Mouse (Mus musculus): Measurements from ENCODE around the gene Cyp2e1. TPM values are rescaled to one million over a fixed set of nuclear protein-coding genes. Genes with fewer than 3 reads are reported as not detected.

The Cyp2e1 gene
- polyA plus RNA-seq, 1 experiment, result 1.3 TPM

- Histone ChIP-seq H3K36me3 (ENCODE audit: control insufficient read depth, insufficient read depth, low read length) (no peaks in the 10 kb centered on the region), H3K4me1 (ENCODE audit: control insufficient read depth, insufficient read depth, insufficient read length) (no peaks in the 10 kb centered on the region), H3K27ac (ENCODE audit: insufficient read depth, low read length) (no peak overlapping the region), H3K27me3 (ENCODE audit: control insufficient read depth, insufficient read depth, low read length) (no peaks in the 10 kb centered on the region), H3K4me3 (ENCODE audit: extremely low read depth, insufficient read depth, insufficient read length) (no peak overlapping the region)
- 74% methylated on average over 6 of the region's 6 CpGs for WGBS
- DNase-seq (ENCODE audit: low read depth in 1 of 2, low spot score in 2 of 2), result no peak
- no peak for TF ChIP-seq POLR2A (IDR thresholded peaks at IDR 0.05; ENCODE audit: low read depth, low read length)
- TF ChIP-seq CTCF (IDR thresholded peaks at IDR 0.05; ENCODE audit: extremely low read depth, insufficient read depth, insufficient read length, insufficient replicate concordance), result no peak
These were observed 39.1 kb downstream of the Cyp2e1 start for GRCm38 (mm10) chr7:140802629-140803028.

GRCm38 (mm10) chr7:140805704-140806103, 42.2 kb downstream of the Cyp2e1 start:
- H3K27ac ChIP-seq (ENCODE audit: insufficient read depth, low read length), result no peak overlapping the region
- WGBS, result 12% methylated on average over 1 of the region's 1 CpGs
- peak in 1 of 2 experiments; percentile 3 for DNase-seq (ENCODE audit: low read depth in 1 of 2, low spot score in 2 of 2)
- H3K36me3 ChIP-seq (ENCODE audit: control insufficient read depth, insufficient read depth, low read length), result no peaks in the 10 kb centered on the region
- TF ChIP-seq POLR2A (IDR thresholded peaks at IDR 0.05; ENCODE audit: low read depth, low read length), result no peak
- peak; percentile 29; the same call in 1 of the 2 replicates for TF ChIP-seq CTCF (IDR thresholded peaks at IDR 0.05; ENCODE audit: extremely low read depth, insufficient read depth, insufficient read length, insufficient replicate concordance)
- H3K4me1 ChIP-seq (ENCODE audit: control insufficient read depth, insufficient read depth, insufficient read length), result no peaks in the 10 kb centered on the region
- H3K4me3 ChIP-seq (ENCODE audit: extremely low read depth, insufficient read depth, insufficient read length), result no peak overlapping the region
- no peaks in the 10 kb centered on the region for H3K27me3 ChIP-seq (ENCODE audit: control insufficient read depth, insufficient read depth, low read length)

- no peak for DNase-seq (ENCODE audit: low read depth in 1 of 2, low spot score in 2 of 2)
- no peak overlapping the region for H3K4me3 ChIP-seq (ENCODE audit: extremely low read depth, insufficient read depth, insufficient read length)
- H3K27ac ChIP-seq (ENCODE audit: insufficient read depth, low read length), result no peak overlapping the region
- TF ChIP-seq POLR2A (IDR thresholded peaks at IDR 0.05; ENCODE audit: low read depth, low read length), result no peak
- TF ChIP-seq CTCF (IDR thresholded peaks at IDR 0.05; ENCODE audit: extremely low read depth, insufficient read depth, insufficient read length, insufficient replicate concordance), result no peak
- 86% methylated on average over 6 of the region's 6 CpGs for WGBS
- no peaks in the 10 kb centered on the region for H3K27me3 ChIP-seq (ENCODE audit: control insufficient read depth, insufficient read depth, low read length)
- H3K4me1 ChIP-seq (ENCODE audit: control insufficient read depth, insufficient read depth, insufficient read length), result no peaks in the 10 kb centered on the region
- H3K36me3 ChIP-seq (ENCODE audit: control insufficient read depth, insufficient read depth, low read length), result no peaks in the 10 kb centered on the region
These were observed 47.0 kb downstream of the Cyp2e1 start for GRCm38 (mm10) chr7:140810496-140810895.

- Histone ChIP-seq H3K27ac (ENCODE audit: insufficient read depth, low read length) (no peak overlapping the region), H3K27me3 (ENCODE audit: control insufficient read depth, insufficient read depth, low read length) (no peaks in the 10 kb centered on the region), H3K36me3 (ENCODE audit: control insufficient read depth, insufficient read depth, low read length) (no peaks in the 10 kb centered on the region), H3K4me1 (ENCODE audit: control insufficient read depth, insufficient read depth, insufficient read length) (no peaks in the 10 kb centered on the region), H3K4me3 (ENCODE audit: extremely low read depth, insufficient read depth, insufficient read length) (no peak overlapping the region)
- WGBS, result 92% methylated on average over 13 of the region's 13 CpGs
- no peak for DNase-seq (ENCODE audit: low read depth in 1 of 2, low spot score in 2 of 2)
- TF ChIP-seq CTCF (IDR thresholded peaks at IDR 0.05; ENCODE audit: extremely low read depth, insufficient read depth, insufficient read length, insufficient replicate concordance), result no peak
- TF ChIP-seq POLR2A (IDR thresholded peaks at IDR 0.05; ENCODE audit: low read depth, low read length), result no peak
These were observed 48.2 kb downstream of the Cyp2e1 start for GRCm38 (mm10) chr7:140811714-140812113.

GRCm38 (mm10) chr7:140812850-140813249, 49.3 kb downstream of the Cyp2e1 start:
- Histone ChIP-seq H3K4me1 (ENCODE audit: control insufficient read depth, insufficient read depth, insufficient read length) (no peaks in the 10 kb centered on the region), H3K4me3 (ENCODE audit: extremely low read depth, insufficient read depth, insufficient read length) (no peak overlapping the region), H3K27me3 (ENCODE audit: control insufficient read depth, insufficient read depth, low read length) (no peaks in the 10 kb centered on the region), H3K27ac (ENCODE audit: insufficient read depth, low read length) (no peak overlapping the region), H3K36me3 (ENCODE audit: control insufficient read depth, insufficient read depth, low read length) (no peaks in the 10 kb centered on the region)
- WGBS, result 81% methylated on average over 12 of the region's 12 CpGs
- TF ChIP-seq CTCF (IDR thresholded peaks at IDR 0.05; ENCODE audit: extremely low read depth, insufficient read depth, insufficient read length, insufficient replicate concordance) (no peak), POLR2A (IDR thresholded peaks at IDR 0.05; ENCODE audit: low read depth, low read length) (no peak)
- no peak for DNase-seq (ENCODE audit: low read depth in 1 of 2, low spot score in 2 of 2)

GRCm38 (mm10) chr7:140820173-140820572, 56.6 kb downstream of the Cyp2e1 start:
- no peaks in the 10 kb centered on the region; the same call in 1 of the 2 replicates for H3K4me1 ChIP-seq (ENCODE audit: control insufficient read depth, insufficient read depth, insufficient read length)
- H3K27me3 ChIP-seq (ENCODE audit: control insufficient read depth, insufficient read depth, low read length), result peaks cover 2% of the 10 kb centered on the region; the same call in 1 of the 2 replicates
- no peak overlapping the region for H3K27ac ChIP-seq (ENCODE audit: insufficient read depth, low read length)
- TF ChIP-seq POLR2A (IDR thresholded peaks at IDR 0.05; ENCODE audit: low read depth, low read length), result no peak
- TF ChIP-seq CTCF (IDR thresholded peaks at IDR 0.05; ENCODE audit: extremely low read depth, insufficient read depth, insufficient read length, insufficient replicate concordance), result no peak
- H3K4me3 ChIP-seq (ENCODE audit: extremely low read depth, insufficient read depth, insufficient read length), result no peak overlapping the region
- 75% methylated on average over 4 of the region's 4 CpGs for WGBS
- no peak for DNase-seq (ENCODE audit: low read depth in 1 of 2, low spot score in 2 of 2)
- no peaks in the 10 kb centered on the region for H3K36me3 ChIP-seq (ENCODE audit: control insufficient read depth, insufficient read depth, low read length)

- 82% methylated on average over 5 of the region's 5 CpGs for WGBS
- Histone ChIP-seq H3K4me3 (ENCODE audit: extremely low read depth, insufficient read depth, insufficient read length) (no peak overlapping the region), H3K4me1 (ENCODE audit: control insufficient read depth, insufficient read depth, insufficient read length) (no peaks in the 10 kb centered on the region; the same call in 1 of the 2 replicates), H3K27me3 (ENCODE audit: control insufficient read depth, insufficient read depth, low read length) (peaks cover 2% of the 10 kb centered on the region; the same call in 1 of the 2 replicates), H3K27ac (ENCODE audit: insufficient read depth, low read length) (no peak overlapping the region), H3K36me3 (ENCODE audit: control insufficient read depth, insufficient read depth, low read length) (no peaks in the 10 kb centered on the region)
- TF ChIP-seq CTCF (IDR thresholded peaks at IDR 0.05; ENCODE audit: extremely low read depth, insufficient read depth, insufficient read length, insufficient replicate concordance), result no peak
- TF ChIP-seq POLR2A (IDR thresholded peaks at IDR 0.05; ENCODE audit: low read depth, low read length), result no peak
- no peak for DNase-seq (ENCODE audit: low read depth in 1 of 2, low spot score in 2 of 2)
These were observed 57.7 kb downstream of the Cyp2e1 start for GRCm38 (mm10) chr7:140821305-140821652.
